Mouse (Mus musculus) heart, embryonic 14.5 days (tissue): ENCODE data around the gene Pkp4. TPM values are rescaled to one million over a fixed set of nuclear protein-coding genes. Genes with fewer than 3 reads are reported as not detected.

ENCODE experiments used
- ATAC-seq: fragments of 200-750 bp; cut with Nextera tagmentation; 2 replicates; pipeline ENCODE4 v1.8.0; 2017; ENCODE audit warnings: low read depth, moderate TSS enrichment; ENCODE audit not compliant: insufficient number of reproducible peaks, insufficient read depth, low FRiP score
- H3K27ac ChIP-seq, 2 experiments: fragments of 200-500 bp in 1 of 2; fragments of 300-500 bp in 1 of 2; sonication (generic) in 1 of 2; replicated peaks in 1 of 2; 2 replicates each; pipeline ENCODE4 v1.5.1; 2012 to 2014; ENCODE audit warnings: low read depth in 2 of 2, low read length in 2 of 2, control low read depth in 1 of 2, mild to moderate bottlenecking in 1 of 2, mixed read lengths in 1 of 2; ENCODE audit not compliant: control insufficient read depth in 1 of 2, insufficient read depth in 1 of 2
- H3K27me3 ChIP-seq: fragments of 300-500 bp; sonication (generic); 2 replicates; pipeline ENCODE4 v1.6.1; 2014; ENCODE audit warnings: mild to moderate bottlenecking, low read length, control low read depth; ENCODE audit not compliant: control insufficient read depth, insufficient read depth
- H3K36me3 ChIP-seq: fragments of 300-500 bp; sonication (generic); 2 replicates; pipeline ENCODE4 v1.6.1; 2014; ENCODE audit warnings: mild to moderate bottlenecking, control low read depth, low read length, mixed read lengths; ENCODE audit not compliant: control insufficient read depth, insufficient read depth
- H3K4me1 ChIP-seq, 2 experiments: fragments of 200-500 bp in 1 of 2; fragments of 300-500 bp in 1 of 2; sonication (generic) in 1 of 2; 2 replicates each; pipeline ENCODE4 v1.6.1; 2012 to 2014; ENCODE audit warnings: low read length in 2 of 2, control low read depth in 1 of 2, mixed read lengths in 1 of 2; ENCODE audit not compliant: control insufficient read depth in 2 of 2, insufficient read depth in 2 of 2
- H3K4me2 ChIP-seq: fragments of 300-500 bp; sonication (generic); 2 replicates; pipeline ENCODE4 v1.6.1; 2014; ENCODE audit warnings: mild to moderate bottlenecking, low read length
- H3K4me3 ChIP-seq, 2 experiments: fragments of 200-500 bp in 1 of 2; fragments of 300-500 bp in 1 of 2; sonication (generic) in 1 of 2; 2 replicates each; pipeline ENCODE4 v1.5.1; 2012 to 2014; ENCODE audit warnings: low read length in 2 of 2, mild to moderate bottlenecking in 2 of 2, control low read depth in 1 of 2, low read depth in 1 of 2, moderate library complexity in 1 of 2; ENCODE audit not compliant: control insufficient read depth in 1 of 2, insufficient read depth in 1 of 2
- H3K9ac ChIP-seq: fragments of 300-500 bp; sonication (generic); 2 replicates; pipeline ENCODE4 v1.6.1; 2014; ENCODE audit warnings: mild to moderate bottlenecking, low read length
- H3K9me3 ChIP-seq: fragments of 300-500 bp; sonication (generic); 2 replicates; pipeline ENCODE4 v1.6.1; 2016; ENCODE audit warnings: low read length, control low read depth; ENCODE audit not compliant: control insufficient read depth
- WGBS: fragments of 180-500 bp; shearing (Covaris S2); extraction: QIAGEN DNeasy Blood & Tissue Kit; methylation state at CpG from one replicate; pipeline ENCODE4 v1.1.7; 2014; 5-methylcytosine and 5-hydroxymethylcytosine counted together
- polyA plus RNA-seq: library from polyadenylated mRNA; unstranded; fragments of >200 nt; fragmentation: Nextera tagmentation; extraction: Ambion mirVana; gene quantifications from 2 replicates; pipeline ENCODE4 v1.2.1, GENCODE M21; 2014

Gene Pkp4
- polyA plus RNA-seq, 1 experiment from 2014 or later, result 54.8 TPM

- no peak overlapping the region for H3K27ac ChIP-seq
- peaks cover under 1% of the 10 kb centered on the region; the same call in 1 of the 2 replicates for H3K36me3 ChIP-seq
- H3K27me3 ChIP-seq, result no peaks in the 10 kb centered on the region
- peaks cover 0 to 4% of the 10 kb centered on the region in 2 experiments; a peak in 1 of 4 replicates for H3K4me1 ChIP-seq
- H3K4me3 ChIP-seq, result no peak overlapping the region
- 82% methylated on average over 3 of the region's 3 CpGs for WGBS
- no peaks in the 10 kb centered on the region for H3K9me3 ChIP-seq
- ATAC-seq, result no peak
- H3K9ac ChIP-seq, result no peak overlapping the region
- H3K4me2 ChIP-seq, result no peak overlapping the region
These were observed 88.2 kb downstream of the Pkp4 start for GRCm38 (mm10) chr2:59248806-59249205.

GRCm38 (mm10) chr2:59252818-59253217 lies 92.2 kb downstream of the Pkp4 start:
- Histone ChIP-seq H3K4me1 (peaks cover 0 to 4% of the 10 kb centered on the region in 2 experiments; a peak in 1 of 4 replicates), H3K27me3 (no peaks in the 10 kb centered on the region), H3K9me3 (no peaks in the 10 kb centered on the region), H3K27ac (no peak overlapping the region), H3K4me2 (no peak overlapping the region), H3K36me3 (no peaks in the 10 kb centered on the region), H3K9ac (no peak overlapping the region), H3K4me3 (no peak overlapping the region)
- no peak for ATAC-seq

GRCm38 (mm10) chr2:59253435-59253834 lies 92.8 kb downstream of the Pkp4 start:
- Histone ChIP-seq H3K4me1 (peaks cover 0 to 4% of the 10 kb centered on the region in 2 experiments; a peak in 1 of 4 replicates), H3K36me3 (no peaks in the 10 kb centered on the region), H3K9ac (no peak overlapping the region), H3K4me2 (no peak overlapping the region), H3K4me3 (no peak overlapping the region), H3K27ac (no peak overlapping the region), H3K27me3 (no peaks in the 10 kb centered on the region), H3K9me3 (no peaks in the 10 kb centered on the region)
- ATAC-seq, result no peak
- 91% methylated on average over 3 of the region's 3 CpGs for WGBS

- H3K4me3 ChIP-seq, result no peak overlapping the region
- peaks cover 0 to 5% of the 10 kb centered on the region in 2 experiments; a peak in 1 of 4 replicates for H3K4me1 ChIP-seq
- no peak overlapping the region for H3K9ac ChIP-seq
- no peaks in the 10 kb centered on the region for H3K9me3 ChIP-seq
- no peak for ATAC-seq
- no peaks in the 10 kb centered on the region for H3K27me3 ChIP-seq
- 65% methylated on average over 6 of the region's 6 CpGs for WGBS
- H3K27ac ChIP-seq, result no peak overlapping the region
- no peak overlapping the region for H3K4me2 ChIP-seq
- H3K36me3 ChIP-seq, result 0 out of 2 replicates have a peak, but pooled peaks cover 4% of the 10 kb centered on the region
These were observed 98.2 kb downstream of the Pkp4 start for GRCm38 (mm10) chr2:59258821-59259231.

- 92% methylated on average over 6 of the region's 6 CpGs for WGBS
- Histone ChIP-seq H3K27me3 (no peaks in the 10 kb centered on the region), H3K4me1 (peaks cover 4 to 5% of the 10 kb centered on the region in 2 experiments; a peak in 3 of 4 replicates), H3K9me3 (no peaks in the 10 kb centered on the region), H3K27ac (no peak overlapping the region), H3K4me3 (no peak overlapping the region), H3K36me3 (0 out of 2 replicates have a peak, but pooled peaks cover 4% of the 10 kb centered on the region), H3K9ac (no peak overlapping the region), H3K4me2 (no peak overlapping the region)
- ATAC-seq, result no peak
These were observed 98.7 kb downstream of the Pkp4 start for GRCm38 (mm10) chr2:59259346-59259745.

- Histone ChIP-seq H3K4me3 (no peak overlapping the region), H3K27me3 (no peaks in the 10 kb centered on the region), H3K4me2 (no peak overlapping the region), H3K9me3 (no peaks in the 10 kb centered on the region), H3K36me3 (0 out of 2 replicates have a peak, but pooled peaks cover 4% of the 10 kb centered on the region), H3K9ac (no peak overlapping the region), H3K27ac (no peak overlapping the region), H3K4me1 (peaks cover 8 to 12% of the 10 kb centered on the region in 2 experiments)
- 76% methylated on average over 2 of the region's 2 CpGs for WGBS
- no peak for ATAC-seq
These were observed 100.6 kb downstream of the Pkp4 start for GRCm38 (mm10) chr2:59261203-59261602.

- Histone ChIP-seq H3K27me3 (no peaks in the 10 kb centered on the region), H3K4me1 (peaks cover 13 to 36% of the 10 kb centered on the region in 2 experiments), H3K36me3 (no peaks in the 10 kb centered on the region), H3K27ac (peak overlapping the region; percentile 4 to 48; a peak in 3 of 4 replicates), H3K4me3 (no peak overlapping the region), H3K9ac (no peak overlapping the region), H3K9me3 (no peaks in the 10 kb centered on the region), H3K4me2 (peak overlapping the region; percentile 46)
- 42% methylated on average over 14 of the region's 14 CpGs for WGBS
- no peak for ATAC-seq
These were observed 105.8 kb downstream of the Pkp4 start for GRCm38 (mm10) chr2:59266428-59266827.

- no peak overlapping the region for H3K4me3 ChIP-seq
- peaks cover 22 to 39% of the 10 kb centered on the region in 2 experiments for H3K4me1 ChIP-seq
- H3K4me2 ChIP-seq, result no peak overlapping the region
- no peaks in the 10 kb centered on the region for H3K27me3 ChIP-seq
- no peak overlapping the region for H3K9ac ChIP-seq
- H3K36me3 ChIP-seq, result no peaks in the 10 kb centered on the region
- H3K27ac ChIP-seq, result peak overlapping the region; percentile 22 to 70; a peak in 2 of 4 replicates
- H3K9me3 ChIP-seq, result no peaks in the 10 kb centered on the region
- WGBS, result 84% methylated on average over 8 of the region's 8 CpGs
- no peak for ATAC-seq
These were observed 111.2 kb downstream of the Pkp4 start for GRCm38 (mm10) chr2:59271835-59272234.
